Mouse (Mus musculus) small intestine, adult 2 months (tissue): ENCODE results near the gene Tti1. TPM values are rescaled to one million over a fixed set of nuclear protein-coding genes. Genes with fewer than 3 reads are reported as not detected.

Source experiments
- H3K27ac ChIP-seq: fragments of 200-500 bp; 2 replicates; pipeline ENCODE4 v1.5.1; 2012; ENCODE audit warnings: low read depth, low read length, control low read depth, inconsistent platforms; ENCODE audit not compliant: insufficient read depth
- H3K27me3 ChIP-seq: fragments of 200-500 bp; 2 replicates; pipeline ENCODE4 v1.6.1; 2012; ENCODE audit warnings: mild to moderate bottlenecking, moderate library complexity, low read length, inconsistent platforms; ENCODE audit not compliant: control insufficient read depth, insufficient read depth
- H3K36me3 ChIP-seq: fragments of 200-500 bp; 2 replicates; pipeline ENCODE4 v1.6.1; 2012; ENCODE audit warnings: mild to moderate bottlenecking, low read length, control low read depth, inconsistent platforms; ENCODE audit not compliant: control insufficient read depth, insufficient read depth
- H3K4me1 ChIP-seq: fragments of 200-500 bp; 2 replicates; pipeline ENCODE4 v1.6.1; 2012; ENCODE audit warnings: low read length, inconsistent platforms, mixed read lengths; ENCODE audit not compliant: control insufficient read depth, insufficient read depth, insufficient read length
- H3K4me3 ChIP-seq: fragments of 200-500 bp; 2 replicates; pipeline ENCODE4 v1.5.1; 2012; ENCODE audit warnings: low read depth, mild to moderate bottlenecking, control low read depth, inconsistent platforms, low read length, moderate library complexity
- CTCF ChIP-seq: fragments of 200-500 bp; IDR thresholded peaks from 2 replicates; pipeline ENCODE4 v1.5.1; 2012; ENCODE audit warnings: low read depth, mild to moderate bottlenecking, control low read depth, inconsistent platforms, low read length, moderate library complexity, mixed read lengths; ENCODE audit not compliant: insufficient replicate concordance, insufficient read length; ENCODE audit errors: extremely low read depth
- POLR2A ChIP-seq: fragments of 200-500 bp; IDR thresholded peaks from 2 replicates; pipeline ENCODE4 v1.6.1; 2012; ENCODE audit warnings: low read depth, mild to moderate bottlenecking, control low read depth, inconsistent platforms, low read length, moderate library complexity
- WGBS: fragments of 180-500 bp; shearing (Covaris S2); methylation state at CpG from one replicate; pipeline ENCODE4 v1.1.7; 2018; 5-methylcytosine and 5-hydroxymethylcytosine counted together
- polyA plus RNA-seq: library from polyadenylated mRNA; depleted of rRNA; stranded (reverse); fragments of >200 nt; gene quantifications from 2 replicates; pipeline ENCODE4 v1.2.3, GENCODE M21; 2012

The Tti1 gene
- polyA plus RNA-seq, 1 experiment: 6.1 TPM

- WGBS: 62% methylated on average over 6 of the region's 6 CpGs
Measured at GRCm38 (mm10) chr2:157991026-157991425, 37.2 kb downstream of the Tti1 start.

GRCm38 (mm10) chr2:157989946-157990345 lies 38.3 kb downstream of the Tti1 start:
- TF ChIP-seq CTCF (peak; percentile 36; the same call in 1 of the 2 replicates), POLR2A (no peak)
- Histone ChIP-seq H3K27me3 (no peaks in the 10 kb centered on the region), H3K27ac (no peak overlapping the region)

More at GRCm38 (mm10) chr2:157991026-157991425, 37.2 kb downstream of the Tti1 start:
- TF ChIP-seq POLR2A (no peak), CTCF (no peak)
- no peak overlapping the region for H3K27ac ChIP-seq
- peaks cover 48% of the 10 kb centered on the region for H3K36me3 ChIP-seq
- H3K27me3 ChIP-seq: no peaks in the 10 kb centered on the region
- no peak overlapping the region for H3K4me3 ChIP-seq
- H3K4me1 ChIP-seq: peaks cover 3% of the 10 kb centered on the region; the same call in 1 of the 2 replicates

GRCm38 (mm10) chr2:157988416-157989190 lies 39.6 kb downstream of the Tti1 start:
- Histone ChIP-seq H3K4me3 (no peak overlapping the region), H3K36me3 (peaks cover 35% of the 10 kb centered on the region), H3K27ac (no peak overlapping the region), H3K27me3 (no peaks in the 10 kb centered on the region), H3K4me1 (peaks cover 3% of the 10 kb centered on the region; the same call in 1 of the 2 replicates)
- 36% methylated on average over 7 of the region's 7 CpGs for WGBS
- TF ChIP-seq CTCF (no peak), POLR2A (no peak)

More at GRCm38 (mm10) chr2:157989946-157990345, 38.3 kb downstream of the Tti1 start:
- H3K36me3 ChIP-seq: peaks cover 42% of the 10 kb centered on the region
- 63% methylated on average over 2 of the region's 2 CpGs for WGBS
- H3K4me3 ChIP-seq: no peak overlapping the region
- peaks cover 3% of the 10 kb centered on the region; the same call in 1 of the 2 replicates for H3K4me1 ChIP-seq

- Histone ChIP-seq H3K27ac (no peak overlapping the region), H3K4me3 (no peak overlapping the region), H3K4me1 (peaks cover 3% of the 10 kb centered on the region; the same call in 1 of the 2 replicates), H3K36me3 (peaks cover 27% of the 10 kb centered on the region), H3K27me3 (no peaks in the 10 kb centered on the region)
- 95% methylated on average over 6 of the region's 6 CpGs for WGBS
- TF ChIP-seq CTCF (no peak), POLR2A (no peak)
Measured at GRCm38 (mm10) chr2:157986235-157986634, 42.0 kb downstream of the Tti1 start.

- no peaks in the 10 kb centered on the region for H3K27me3 ChIP-seq
- H3K4me3 ChIP-seq: no peak overlapping the region
- peaks cover 3% of the 10 kb centered on the region; the same call in 1 of the 2 replicates for H3K4me1 ChIP-seq
- no peak overlapping the region for H3K27ac ChIP-seq
- H3K36me3 ChIP-seq: peaks cover 21% of the 10 kb centered on the region
- TF ChIP-seq CTCF (no peak), POLR2A (no peak)
- 96% methylated on average over 4 of the region's 4 CpGs for WGBS
Measured at GRCm38 (mm10) chr2:157985611-157986010, 42.6 kb downstream of the Tti1 start.

- WGBS: 86% methylated on average over 4 of the region's 4 CpGs
Measured at GRCm38 (mm10) chr2:157983276-157983675, 45.0 kb downstream of the Tti1 start.

GRCm38 (mm10) chr2:157982727-157983126 lies 45.5 kb downstream of the Tti1 start:
- 79% methylated on average over 3 of the region's 3 CpGs for WGBS
- TF ChIP-seq POLR2A (no peak), CTCF (no peak)
- Histone ChIP-seq H3K4me1 (no peaks in the 10 kb centered on the region), H3K4me3 (no peak overlapping the region), H3K36me3 (peaks cover 17% of the 10 kb centered on the region), H3K27me3 (no peaks in the 10 kb centered on the region), H3K27ac (no peak overlapping the region)

More at GRCm38 (mm10) chr2:157983276-157983675, 45.0 kb downstream of the Tti1 start:
- H3K36me3 ChIP-seq: peaks cover 17% of the 10 kb centered on the region
- no peak for TF ChIP-seq POLR2A
- no peak for TF ChIP-seq CTCF
- H3K4me3 ChIP-seq: no peak overlapping the region
- H3K4me1 ChIP-seq: no peaks in the 10 kb centered on the region
- H3K27me3 ChIP-seq: no peaks in the 10 kb centered on the region
- H3K27ac ChIP-seq: no peak overlapping the region
